Mouse (Mus musculus): ENCODE measurements at regions not wholly inside any gene's neighbourhood (a gene's known extent, or its start where the extent isn't known, plus 50 kb on each side); places are given as distances from the start of the nearest gene placed in this dataset.

GRCm38 (mm10) chr1:41133946-41134345 lies 328.5 kb downstream of the Tmem182 start:
- Histone ChIP-seq H3K4me3 (ENCODE audit: insufficient read depth, low read depth, low read length) (no peak overlapping the region), H3K27ac (ENCODE audit: insufficient read depth, low read depth, low read length) (no peak overlapping the region), H3K4me1 (ENCODE audit: control insufficient read depth, insufficient read depth, low read length) (peaks cover 6% of the 10 kb centered on the region)
- no peak for TF ChIP-seq CTCF (IDR thresholded peaks at IDR 0.05; ENCODE audit: insufficient read depth, low read depth, low read length)
- TF ChIP-seq POLR2A (IDR thresholded peaks at IDR 0.05; ENCODE audit: insufficient read depth, low read depth, low read length), result no peak
- 38% methylated on average over 8 of the region's 8 CpGs for WGBS

GRCm38 (mm10) chr1:41139725-41140124 lies 334.3 kb downstream of the Tmem182 start:
- H3K27ac ChIP-seq (ENCODE audit: insufficient read depth, low read depth, low read length), result no peak overlapping the region
- 92% methylated on average over 2 of the region's 2 CpGs for WGBS
- no peaks in the 10 kb centered on the region for H3K4me1 ChIP-seq (ENCODE audit: control insufficient read depth, insufficient read depth, low read length)
- TF ChIP-seq POLR2A (IDR thresholded peaks at IDR 0.05; ENCODE audit: insufficient read depth, low read depth, low read length) (no peak), CTCF (IDR thresholded peaks at IDR 0.05; ENCODE audit: insufficient read depth, low read depth, low read length) (no peak)
- no peak overlapping the region for H3K4me3 ChIP-seq (ENCODE audit: insufficient read depth, low read depth, low read length)

- 72% methylated on average over 1 of the region's 1 CpGs for WGBS
- H3K27ac ChIP-seq (ENCODE audit: insufficient read depth, low read depth, low read length), result no peak overlapping the region
- TF ChIP-seq CTCF (IDR thresholded peaks at IDR 0.05; ENCODE audit: insufficient read depth, low read depth, low read length) (no peak), POLR2A (IDR thresholded peaks at IDR 0.05; ENCODE audit: insufficient read depth, low read depth, low read length) (no peak)
- H3K4me3 ChIP-seq (ENCODE audit: insufficient read depth, low read depth, low read length), result no peak overlapping the region
- no peaks in the 10 kb centered on the region for H3K4me1 ChIP-seq (ENCODE audit: control insufficient read depth, insufficient read depth, low read length)
Observed at GRCm38 (mm10) chr1:41140542-41140941, 335.1 kb downstream of the Tmem182 start.

- WGBS, result 79% methylated on average over 4 of the region's 4 CpGs
- TF ChIP-seq POLR2A (IDR thresholded peaks at IDR 0.05; ENCODE audit: insufficient read depth, low read depth, low read length), result no peak
- no peak for TF ChIP-seq CTCF (IDR thresholded peaks at IDR 0.05; ENCODE audit: insufficient read depth, low read depth, low read length)
Observed at GRCm38 (mm10) chr1:41141992-41142391, 336.6 kb downstream of the Tmem182 start.

GRCm38 (mm10) chr1:41152516-41152915 lies 347.1 kb downstream of the Tmem182 start:
- WGBS, result 17% methylated on average over 1 of the region's 1 CpGs
- Histone ChIP-seq H3K27ac (ENCODE audit: insufficient read depth, low read depth, low read length) (no peak overlapping the region), H3K4me1 (ENCODE audit: control insufficient read depth, insufficient read depth, low read length) (no peaks in the 10 kb centered on the region), H3K4me3 (ENCODE audit: insufficient read depth, low read depth, low read length) (no peak overlapping the region)
- TF ChIP-seq POLR2A (IDR thresholded peaks at IDR 0.05; ENCODE audit: insufficient read depth, low read depth, low read length) (no peak), CTCF (IDR thresholded peaks at IDR 0.05; ENCODE audit: insufficient read depth, low read depth, low read length) (no peak)

More at GRCm38 (mm10) chr1:41141992-41142391, 336.6 kb downstream of the Tmem182 start:
- no peak overlapping the region for H3K27ac ChIP-seq (ENCODE audit: insufficient read depth, low read depth, low read length)
- H3K4me3 ChIP-seq (ENCODE audit: insufficient read depth, low read depth, low read length), result no peak overlapping the region
- no peaks in the 10 kb centered on the region for H3K4me1 ChIP-seq (ENCODE audit: control insufficient read depth, insufficient read depth, low read length)

GRCm38 (mm10) chr1:41153174-41153999 lies 348.0 kb downstream of the Tmem182 start:
- Histone ChIP-seq H3K27ac (ENCODE audit: insufficient read depth, low read depth, low read length) (no peak overlapping the region), H3K4me3 (ENCODE audit: insufficient read depth, low read depth, low read length) (no peak overlapping the region), H3K4me1 (ENCODE audit: control insufficient read depth, insufficient read depth, low read length) (peaks cover 4% of the 10 kb centered on the region)
- TF ChIP-seq POLR2A (IDR thresholded peaks at IDR 0.05; ENCODE audit: insufficient read depth, low read depth, low read length), result no peak
- no peak for TF ChIP-seq CTCF (IDR thresholded peaks at IDR 0.05; ENCODE audit: insufficient read depth, low read depth, low read length)
- 57% methylated on average over 14 of the region's 14 CpGs for whole genome bisulfite sequencing

GRCm38 (mm10) chr1:41154198-41154597 lies 348.8 kb downstream of the Tmem182 start:
- no peak overlapping the region for H3K4me3 ChIP-seq (ENCODE audit: insufficient read depth, low read depth, low read length)
- H3K27ac ChIP-seq (ENCODE audit: insufficient read depth, low read depth, low read length), result no peak overlapping the region
- TF ChIP-seq CTCF (IDR thresholded peaks at IDR 0.05; ENCODE audit: insufficient read depth, low read depth, low read length) (no peak), POLR2A (IDR thresholded peaks at IDR 0.05; ENCODE audit: insufficient read depth, low read depth, low read length) (no peak)
- peaks cover 4% of the 10 kb centered on the region for H3K4me1 ChIP-seq (ENCODE audit: control insufficient read depth, insufficient read depth, low read length)
- 55% methylated on average over 4 of the region's 4 CpGs for WGBS

GRCm38 (mm10) chr1:41156946-41157345 lies 351.5 kb downstream of the Tmem182 start:
- no peak for TF ChIP-seq CTCF (IDR thresholded peaks at IDR 0.05; ENCODE audit: insufficient read depth, low read depth, low read length)
- WGBS, result 80% methylated on average over 10 of the region's 10 CpGs
- H3K4me3 ChIP-seq (ENCODE audit: insufficient read depth, low read depth, low read length), result no peak overlapping the region
- H3K4me1 ChIP-seq (ENCODE audit: control insufficient read depth, insufficient read depth, low read length), result peaks cover 4% of the 10 kb centered on the region
- H3K27ac ChIP-seq (ENCODE audit: insufficient read depth, low read depth, low read length), result no peak overlapping the region

GRCm38 (mm10) chr1:41157651-41158513 lies 352.5 kb downstream of the Tmem182 start:
- no peak overlapping the region for H3K27ac ChIP-seq (ENCODE audit: insufficient read depth, low read depth, low read length)
- no peak overlapping the region for H3K4me3 ChIP-seq (ENCODE audit: insufficient read depth, low read depth, low read length)
- WGBS, result 28% methylated on average over 20 of the region's 21 CpGs
- TF ChIP-seq CTCF (IDR thresholded peaks at IDR 0.05; ENCODE audit: insufficient read depth, low read depth, low read length) (no peak), POLR2A (IDR thresholded peaks at IDR 0.05; ENCODE audit: insufficient read depth, low read depth, low read length) (no peak)
- H3K4me1 ChIP-seq (ENCODE audit: control insufficient read depth, insufficient read depth, low read length), result peaks cover 4% of the 10 kb centered on the region
